Mouse (Mus musculus) limb, embryonic 13.5 days (tissue): ENCODE measurements at regions not wholly inside any gene's neighbourhood (a gene's known extent, or its start where the extent isn't known, plus 50 kb on each side); places are given as distances from the start of the nearest gene placed in this dataset.

ENCODE experiments used
- ATAC-seq: fragments of 200-750 bp; cut with Nextera tagmentation; 2 replicates; pipeline ENCODE4 v1.8.0; 2017; ENCODE audit warnings: low read depth, moderate number of reproducible peaks, moderate TSS enrichment; ENCODE audit not compliant: low FRiP score
- H3K27ac ChIP-seq: fragments of 300-500 bp; sonication (generic); 2 replicates; pipeline ENCODE4 v1.5.1; 2015; ENCODE audit warnings: inconsistent platforms, mild to moderate bottlenecking, moderate library complexity
- H3K27me3 ChIP-seq: fragments of 300-500 bp; sonication (generic); 2 replicates; pipeline ENCODE4 v1.6.1; 2015; ENCODE audit warnings: mild to moderate bottlenecking, inconsistent platforms
- H3K36me3 ChIP-seq: fragments of 300-500 bp; sonication (generic); 2 replicates; pipeline ENCODE4 v1.6.1; 2015; ENCODE audit warnings: inconsistent platforms, mild to moderate bottlenecking, moderate library complexity
- H3K4me1 ChIP-seq: fragments of 300-500 bp; sonication (generic); 2 replicates; pipeline ENCODE4 v1.6.1; 2015; ENCODE audit warnings: inconsistent platforms
- H3K4me2 ChIP-seq: fragments of 300-500 bp; sonication (generic); replicated peaks from 2 replicates; pipeline ENCODE4 v1.6.1; 2015; ENCODE audit warnings: inconsistent platforms, mild to moderate bottlenecking, moderate library complexity
- H3K4me3 ChIP-seq: fragments of 300-500 bp; sonication (generic); 2 replicates; pipeline ENCODE4 v1.5.1; 2015; ENCODE audit warnings: moderate library complexity, mild to moderate bottlenecking, inconsistent platforms
- H3K9ac ChIP-seq: fragments of 300-500 bp; sonication (generic); 2 replicates; pipeline ENCODE4 v1.6.1; 2015; ENCODE audit warnings: mild to moderate bottlenecking, inconsistent platforms
- H3K9me3 ChIP-seq: fragments of 300-500 bp; sonication (generic); 2 replicates; pipeline ENCODE4 v1.6.1; 2016; ENCODE audit warnings: inconsistent platforms
- WGBS: fragments of 180-500 bp; shearing (Covaris S2); methylation state at CpG from one replicate; pipeline ENCODE4 v1.1.7; 2015; 5-methylcytosine and 5-hydroxymethylcytosine counted together

DNA sequence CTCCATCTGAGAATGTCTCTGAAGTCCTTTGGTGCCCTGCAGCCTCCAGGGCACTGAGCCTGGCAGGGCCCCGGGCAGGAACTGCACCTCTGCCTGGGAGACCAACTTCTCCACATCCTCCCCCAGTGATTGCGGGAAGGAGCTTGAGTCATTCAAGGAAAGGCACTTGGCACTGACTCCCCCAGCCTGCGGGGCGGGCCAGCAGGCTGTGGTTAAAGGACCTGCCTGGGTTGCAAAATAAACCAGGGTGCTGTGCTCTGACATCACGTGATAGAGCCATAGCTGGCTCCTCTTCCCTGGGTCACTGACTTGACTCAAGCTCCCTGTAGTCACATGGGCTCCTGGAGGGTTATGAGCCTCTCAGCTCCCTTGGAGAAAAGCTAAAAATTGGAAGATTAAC lies 108.5 kb downstream of the Gm826 start:
- peaks cover 10% of the 10 kb centered on the region; the same call in 1 of the 2 replicates for H3K4me1 ChIP-seq
- H3K27ac ChIP-seq: no peak overlapping the region
- ATAC-seq: no peak
- H3K36me3 ChIP-seq: no peaks in the 10 kb centered on the region
- H3K4me2 ChIP-seq: no peak overlapping the region
- H3K9me3 ChIP-seq: no peaks in the 10 kb centered on the region
- no peak overlapping the region for H3K4me3 ChIP-seq
- H3K9ac ChIP-seq: no peak overlapping the region
- WGBS: 68% methylated on average over 5 of the region's 5 CpGs
- H3K27me3 ChIP-seq: peaks cover 5% of the 10 kb centered on the region; the same call in 1 of the 2 replicates

DNA sequence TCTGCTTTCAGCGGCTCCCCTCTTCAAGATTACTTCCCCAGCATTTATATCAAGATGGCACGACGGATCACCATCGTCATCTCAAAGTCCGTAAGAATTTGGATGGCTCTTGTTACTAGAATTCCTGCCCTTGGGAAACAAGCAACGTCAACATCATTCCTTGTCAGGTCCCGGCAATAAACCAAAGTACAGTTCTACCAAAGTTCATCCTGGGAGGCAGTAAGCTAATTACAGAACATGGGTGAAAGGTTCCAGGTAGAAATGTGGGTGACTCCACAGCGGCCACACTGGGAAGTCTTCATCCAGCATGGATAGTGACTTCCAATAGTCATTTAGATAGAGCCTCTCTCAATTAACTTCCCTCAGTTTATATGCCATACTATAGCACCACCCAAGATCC lies 110.6 kb downstream of the Gm826 start:
- Histone ChIP-seq H3K9me3 (no peaks in the 10 kb centered on the region), H3K9ac (no peak overlapping the region), H3K36me3 (no peaks in the 10 kb centered on the region), H3K4me2 (no peak overlapping the region), H3K4me3 (no peak overlapping the region), H3K4me1 (peaks cover 10% of the 10 kb centered on the region; the same call in 1 of the 2 replicates), H3K27ac (no peak overlapping the region), H3K27me3 (peaks cover 7% of the 10 kb centered on the region; the same call in 1 of the 2 replicates)
- no peak for ATAC-seq
- 88% methylated on average over 8 of the region's 8 CpGs for WGBS

DNA sequence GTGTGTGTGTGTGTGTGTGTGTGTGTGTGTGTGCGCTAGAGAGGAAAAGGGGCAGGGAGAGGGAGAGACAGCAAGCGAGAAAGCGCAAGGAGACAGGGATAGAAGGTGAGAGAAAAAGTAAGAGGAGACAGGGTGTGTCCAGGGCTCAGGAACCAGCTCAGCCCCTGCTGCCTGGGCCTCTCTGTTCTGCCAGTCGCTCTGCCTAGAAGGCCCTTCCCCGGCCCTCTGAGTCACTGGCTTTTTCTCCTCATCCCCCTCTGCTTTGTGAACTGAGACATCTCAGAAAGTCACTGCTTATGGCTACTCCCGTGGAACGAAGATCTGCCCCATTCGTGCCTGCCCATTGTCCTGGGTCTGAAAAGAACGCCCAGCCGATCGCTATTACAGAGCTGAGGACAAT lies 112.2 kb downstream of the Gm826 start:
- Histone ChIP-seq H3K4me1 (peaks cover 10% of the 10 kb centered on the region; the same call in 1 of the 2 replicates), H3K27ac (no peak overlapping the region), H3K4me3 (no peak overlapping the region), H3K4me2 (no peak overlapping the region), H3K9ac (no peak overlapping the region), H3K27me3 (peaks cover 7% of the 10 kb centered on the region; the same call in 1 of the 2 replicates), H3K36me3 (no peaks in the 10 kb centered on the region), H3K9me3 (no peaks in the 10 kb centered on the region)
- WGBS: 80% methylated on average over 8 of the region's 11 CpGs
- ATAC-seq: no peak

DNA sequence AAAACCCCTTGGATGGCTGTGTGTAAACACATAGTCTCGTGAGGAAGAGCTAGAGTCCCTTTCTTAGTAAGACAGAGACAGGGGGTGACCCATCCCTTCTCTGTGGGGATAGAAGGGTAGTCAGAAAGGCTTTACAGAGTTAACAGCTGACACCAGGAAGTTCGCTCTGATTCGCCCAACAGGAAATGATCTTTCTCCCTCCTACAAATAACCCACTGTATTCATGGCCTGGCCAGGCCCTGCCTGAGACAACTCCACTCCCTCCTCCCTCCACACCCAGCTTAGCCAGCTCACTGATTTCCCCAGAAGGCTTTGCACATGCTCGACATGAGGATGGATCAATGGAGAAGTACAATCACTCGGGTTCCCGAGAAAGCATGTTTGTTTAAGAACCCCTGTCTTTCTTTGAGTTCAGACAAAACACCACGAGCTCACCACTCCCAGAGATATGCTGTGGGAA lies 113.4 kb downstream of the Gm826 start:
- no peaks in the 10 kb centered on the region for H3K36me3 ChIP-seq
- no peak overlapping the region for H3K9ac ChIP-seq
- peaks cover 10% of the 10 kb centered on the region; the same call in 1 of the 2 replicates for H3K4me1 ChIP-seq
- 38% methylated on average over 7 of the region's 7 CpGs for WGBS
- ATAC-seq: no peak
- no peak overlapping the region for H3K27ac ChIP-seq
- no peaks in the 10 kb centered on the region for H3K9me3 ChIP-seq
- no peak overlapping the region for H3K4me2 ChIP-seq
- no peak overlapping the region for H3K4me3 ChIP-seq
- H3K27me3 ChIP-seq: peaks cover 11% of the 10 kb centered on the region; the same call in 1 of the 2 replicates

DNA sequence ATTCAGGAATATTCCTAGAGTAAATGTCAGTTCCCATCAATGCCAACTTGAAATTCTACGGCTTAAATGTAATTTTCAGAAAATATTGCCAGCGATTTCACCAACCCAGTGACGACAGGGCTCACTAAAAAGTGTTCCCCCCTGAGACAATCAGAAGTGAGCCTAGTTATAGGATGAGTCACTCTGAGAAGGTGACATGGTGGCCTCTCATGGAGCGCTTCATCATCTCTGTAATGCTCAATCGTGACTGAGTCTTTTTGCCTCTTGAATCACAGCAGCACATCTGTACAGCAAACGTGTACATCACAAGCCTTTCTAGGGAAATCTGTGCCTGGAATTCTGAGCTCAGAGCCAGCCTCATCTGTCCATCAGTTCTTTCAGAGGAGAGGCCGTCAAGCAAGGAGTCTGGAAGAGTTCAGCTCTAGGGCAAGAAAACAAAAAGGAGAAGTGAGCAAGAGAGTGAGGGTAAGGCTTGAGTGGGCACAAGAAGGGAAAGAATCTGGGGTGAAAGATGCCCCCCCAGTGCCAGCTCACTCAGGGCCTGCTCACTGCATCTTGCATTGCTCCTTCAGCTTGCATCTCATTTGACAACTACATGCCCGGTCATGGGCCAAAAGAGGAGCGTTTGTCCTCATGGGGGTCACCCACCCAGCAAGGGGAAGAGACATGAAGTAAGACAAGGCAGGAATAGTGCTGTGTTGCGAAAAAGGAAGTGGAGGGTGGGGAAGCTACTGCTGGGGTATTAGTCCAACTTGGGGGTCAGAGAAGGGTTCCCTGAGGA lies 119.7 kb downstream of the Gm826 start:
- Histone ChIP-seq H3K27me3 (peaks cover 27% of the 10 kb centered on the region), H3K4me1 (peaks cover 10% of the 10 kb centered on the region), H3K4me3 (no peak overlapping the region), H3K9me3 (no peaks in the 10 kb centered on the region), H3K9ac (no peak overlapping the region), H3K4me2 (no peak overlapping the region), H3K36me3 (no peaks in the 10 kb centered on the region), H3K27ac (no peak overlapping the region)
- ATAC-seq: no peak
- WGBS: 84% methylated on average over 10 of the region's 10 CpGs

DNA sequence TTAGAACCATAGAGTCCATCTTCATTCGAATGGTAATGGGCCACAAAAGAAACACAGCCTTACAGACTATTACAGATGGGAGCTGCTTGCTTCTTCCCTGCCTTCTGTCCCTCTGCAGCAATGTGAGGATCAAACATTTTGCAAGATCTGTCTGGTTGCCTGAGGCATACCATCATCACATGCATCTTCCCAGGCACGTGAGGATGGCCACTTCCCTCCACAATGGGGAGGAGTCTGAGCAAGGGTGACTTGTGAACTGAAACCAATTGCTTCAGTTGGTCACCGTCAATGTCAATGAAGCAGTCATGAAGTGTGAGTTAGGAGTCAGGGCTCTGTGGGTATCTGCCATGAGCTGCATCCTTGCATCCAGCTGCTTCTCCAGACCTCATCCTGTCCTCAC lies 123.5 kb downstream of the Gm826 start:
- peaks cover 26% of the 10 kb centered on the region for H3K27me3 ChIP-seq
- no peak for ATAC-seq
- H3K4me1 ChIP-seq: peaks cover 16% of the 10 kb centered on the region
- no peak overlapping the region for H3K4me2 ChIP-seq
- 80% methylated on average over 3 of the region's 3 CpGs for WGBS
- H3K4me3 ChIP-seq: no peak overlapping the region
- no peak overlapping the region for H3K27ac ChIP-seq
- no peaks in the 10 kb centered on the region for H3K9me3 ChIP-seq
- H3K36me3 ChIP-seq: no peaks in the 10 kb centered on the region
- H3K9ac ChIP-seq: no peak overlapping the region

DNA sequence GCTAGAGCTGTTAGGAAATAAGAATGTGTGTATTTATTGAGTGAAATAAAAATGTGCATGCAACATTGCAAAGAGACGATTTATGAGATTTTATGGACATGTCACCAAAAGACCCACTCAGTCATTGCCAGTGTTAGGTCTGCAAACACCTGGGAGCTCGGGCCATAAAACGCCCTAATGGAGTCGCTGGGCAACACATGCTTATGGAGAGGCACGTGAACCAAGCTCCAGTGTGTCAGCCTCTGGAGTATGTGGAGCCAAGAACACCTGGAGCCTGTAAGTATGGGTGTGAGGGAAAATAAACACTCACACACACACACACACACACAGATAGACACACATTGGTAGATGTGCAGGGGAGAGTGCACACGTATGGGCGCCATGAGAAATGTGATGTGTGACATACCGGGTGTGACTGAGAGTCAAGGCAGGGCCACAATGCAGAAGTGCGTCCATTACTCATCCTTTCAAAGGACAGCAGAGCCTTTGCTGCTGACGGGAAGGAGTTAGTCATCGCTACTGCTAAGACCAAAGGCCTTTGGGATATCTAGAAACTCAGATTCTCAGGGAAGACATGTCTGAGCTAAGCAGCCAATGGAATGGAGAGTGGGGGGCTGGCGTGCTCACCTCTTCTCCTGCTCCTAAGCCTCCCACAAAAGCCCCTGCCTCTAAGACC lies 124.2 kb downstream of the Gm826 start:
- Histone ChIP-seq H3K9ac (no peak overlapping the region), H3K4me1 (peaks cover 16% of the 10 kb centered on the region), H3K4me2 (no peak overlapping the region), H3K36me3 (no peaks in the 10 kb centered on the region), H3K27me3 (peaks cover 22% of the 10 kb centered on the region), H3K9me3 (no peaks in the 10 kb centered on the region), H3K4me3 (no peak overlapping the region), H3K27ac (no peak overlapping the region)
- ATAC-seq: peak; percentile 57; the same call in 1 of the 2 replicates
- WGBS: 56% methylated on average over 12 of the region's 12 CpGs

DNA sequence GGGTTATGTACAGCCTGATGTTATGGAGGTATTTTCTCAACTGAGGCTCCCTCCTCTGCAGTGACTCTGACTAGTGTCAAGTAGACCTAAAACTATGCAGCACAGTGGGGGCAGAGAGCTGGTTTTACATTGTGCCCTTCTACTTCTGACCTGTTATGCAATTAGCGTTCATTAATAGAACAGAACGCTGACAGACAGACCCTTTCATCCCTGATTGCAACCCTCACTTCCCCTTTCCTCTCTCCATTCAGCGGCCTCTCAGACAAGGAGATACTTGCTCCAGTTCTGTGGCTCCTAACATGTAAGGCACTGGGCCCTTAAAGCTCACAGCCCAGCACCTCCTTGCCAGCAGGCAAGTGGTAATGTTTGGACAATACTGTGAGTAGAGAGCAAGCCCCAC lies 125.7 kb downstream of the Gm826 start:
- Histone ChIP-seq H3K36me3 (no peaks in the 10 kb centered on the region), H3K4me1 (peaks cover 16% of the 10 kb centered on the region), H3K4me2 (no peak overlapping the region), H3K9me3 (no peaks in the 10 kb centered on the region), H3K9ac (no peak overlapping the region), H3K27ac (no peak overlapping the region), H3K4me3 (no peak overlapping the region), H3K27me3 (peaks cover 20% of the 10 kb centered on the region)
- 66% methylated on average over 3 of the region's 3 CpGs for WGBS
- ATAC-seq: no peak

DNA sequence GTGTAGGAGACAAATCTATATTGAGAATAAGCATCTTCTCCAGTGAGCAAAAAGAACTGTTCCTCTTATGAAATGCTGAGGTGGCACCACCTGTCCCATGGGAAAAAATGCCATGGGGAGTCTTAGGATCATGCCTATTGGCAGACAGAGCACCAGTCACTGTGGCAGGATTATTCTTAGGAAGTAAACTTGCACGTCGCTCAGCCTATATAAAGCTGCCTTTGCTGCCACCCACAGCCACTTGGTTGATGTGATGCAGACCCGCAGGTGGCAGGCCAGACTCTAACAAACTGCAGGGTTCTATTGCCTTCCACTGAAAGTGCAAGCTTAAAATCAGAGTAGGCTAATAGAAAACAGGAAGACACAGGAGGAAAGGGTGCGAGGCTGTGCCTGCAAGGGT lies 126.7 kb downstream of the Gm826 start:
- 33% methylated on average over 4 of the region's 4 CpGs for WGBS
- peaks cover 23% of the 10 kb centered on the region for H3K27me3 ChIP-seq
- H3K27ac ChIP-seq: no peak overlapping the region
- no peak overlapping the region for H3K4me3 ChIP-seq
- H3K9me3 ChIP-seq: no peaks in the 10 kb centered on the region
- no peak overlapping the region for H3K9ac ChIP-seq
- peaks cover 16% of the 10 kb centered on the region for H3K4me1 ChIP-seq
- no peak for ATAC-seq
- H3K36me3 ChIP-seq: no peaks in the 10 kb centered on the region
- no peak overlapping the region for H3K4me2 ChIP-seq

DNA sequence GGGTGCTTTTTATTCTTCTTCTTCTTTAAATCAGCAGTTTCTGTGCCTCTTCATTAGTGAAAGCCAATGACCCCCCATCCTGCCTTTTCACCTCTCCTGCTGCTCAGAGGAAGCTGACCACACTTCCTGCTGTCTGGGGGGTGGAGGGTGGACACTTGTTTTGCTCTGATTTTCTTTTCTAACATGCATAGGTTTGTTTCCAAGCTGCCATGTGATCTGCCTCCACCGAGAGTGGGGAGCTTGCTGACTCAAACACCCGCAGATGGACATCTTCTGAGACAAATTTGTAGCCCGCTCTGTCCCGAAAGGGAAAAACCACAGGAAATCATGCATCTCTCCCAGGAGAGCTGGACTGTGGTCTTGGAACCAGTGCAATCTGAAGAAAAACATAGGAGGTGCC lies 141.3 kb downstream of the Gm826 start:
- WGBS: 44% methylated on average over 4 of the region's 4 CpGs
- Histone ChIP-seq H3K4me3 (no peak overlapping the region), H3K27me3 (peaks cover 20% of the 10 kb centered on the region; the same call in 1 of the 2 replicates), H3K4me1 (peaks cover 14% of the 10 kb centered on the region), H3K9me3 (no peaks in the 10 kb centered on the region), H3K36me3 (no peaks in the 10 kb centered on the region), H3K4me2 (no peak overlapping the region), H3K9ac (no peak overlapping the region), H3K27ac (no peak overlapping the region)
- no peak for ATAC-seq

DNA sequence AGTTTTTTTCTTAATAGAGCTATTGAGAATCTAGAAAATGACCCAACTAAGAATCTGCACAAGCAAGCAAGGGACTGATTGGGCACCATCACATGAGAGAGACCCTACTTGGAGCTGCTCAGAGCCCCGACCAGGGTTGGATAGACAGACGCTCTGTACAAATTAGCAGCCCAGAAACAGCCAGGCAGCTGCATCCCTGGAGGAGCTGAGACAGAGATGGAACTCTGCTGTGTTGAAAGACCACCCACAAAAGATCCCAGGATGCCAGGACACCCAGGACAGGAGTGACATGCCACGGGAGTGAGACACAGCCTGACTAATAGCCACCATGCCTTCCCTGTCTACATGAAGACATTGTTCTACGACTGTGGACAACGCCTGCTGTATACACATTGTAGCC lies 147.9 kb downstream of the Gm826 start:
- Histone ChIP-seq H3K9me3 (no peaks in the 10 kb centered on the region), H3K4me1 (0 out of 2 replicates have a peak, but pooled peaks cover 2% of the 10 kb centered on the region), H3K9ac (no peak overlapping the region), H3K27me3 (peaks cover 16% of the 10 kb centered on the region; the same call in 1 of the 2 replicates), H3K36me3 (no peaks in the 10 kb centered on the region), H3K27ac (no peak overlapping the region), H3K4me2 (no peak overlapping the region), H3K4me3 (no peak overlapping the region)
- no peak for ATAC-seq
- WGBS: 81% methylated on average over 5 of the region's 5 CpGs

DNA sequence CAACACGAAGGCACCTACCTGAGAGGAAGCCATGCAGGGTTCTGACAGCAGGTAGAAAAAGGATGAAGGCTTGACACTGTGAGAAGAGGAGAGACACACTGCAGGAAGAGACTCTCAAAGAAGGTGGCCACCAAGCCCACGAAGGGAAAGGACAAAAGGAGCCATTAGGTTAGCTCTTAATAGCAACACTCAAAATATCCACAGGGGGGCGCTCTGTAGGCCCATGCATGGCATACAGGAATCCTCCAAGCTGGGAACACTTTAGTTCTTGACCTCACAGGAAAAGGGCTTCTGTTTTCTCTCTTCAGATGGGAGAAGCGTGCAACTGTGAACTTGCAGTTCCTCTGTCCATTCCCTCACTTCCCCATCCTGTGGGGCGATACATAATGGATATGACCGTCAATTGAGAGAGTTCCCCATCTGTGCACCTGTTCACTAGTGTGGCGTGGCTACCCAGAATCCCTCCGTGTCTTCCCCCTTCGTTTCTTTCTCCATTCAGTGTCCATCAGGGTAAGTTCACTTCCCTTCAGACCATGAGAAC lies 162.9 kb downstream of the Gm826 start:
- H3K27me3 ChIP-seq: no peaks in the 10 kb centered on the region
- H3K4me3 ChIP-seq: no peak overlapping the region
- H3K36me3 ChIP-seq: no peaks in the 10 kb centered on the region
- H3K9ac ChIP-seq: no peak overlapping the region
- WGBS: 75% methylated on average over 9 of the region's 9 CpGs
- H3K9me3 ChIP-seq: no peaks in the 10 kb centered on the region
- no peak overlapping the region for H3K4me2 ChIP-seq
- no peaks in the 10 kb centered on the region for H3K4me1 ChIP-seq
- no peak overlapping the region for H3K27ac ChIP-seq
- ATAC-seq: no peak
